Mouse (Mus musculus): ENCODE data around the gene Tfdp2.
A peak's percentile ranks its signal among the peaks of the same experiment; 100 is the strongest.
"Not testable (repeated sequence)": the region's sequence is repeated elsewhere in the genome, so short reads cannot be mapped to it uniquely, and the experiment has no call there.

Tfdp2 gene

DNA sequence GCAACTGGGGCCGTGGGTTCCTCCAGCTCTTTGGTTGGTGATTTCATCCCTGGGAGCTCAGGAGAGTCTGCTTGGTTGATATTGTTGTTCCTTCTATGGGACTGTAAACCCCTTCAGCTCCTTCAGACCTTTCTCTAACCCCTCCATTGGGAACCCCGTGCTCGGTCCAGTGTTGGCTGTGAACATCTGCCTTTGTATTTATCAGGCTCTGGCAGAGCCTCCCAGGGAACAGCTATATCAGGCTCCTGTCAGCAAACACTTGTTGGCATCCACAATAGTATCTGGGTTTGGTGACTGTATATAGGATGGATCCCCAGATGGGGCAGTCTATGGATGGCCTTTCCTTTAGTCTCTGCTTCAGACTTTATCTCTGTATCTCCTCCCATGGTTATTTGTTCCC, 116.0 kb downstream of the Tfdp2 start:
- no peak for DNase-seq

DNA sequence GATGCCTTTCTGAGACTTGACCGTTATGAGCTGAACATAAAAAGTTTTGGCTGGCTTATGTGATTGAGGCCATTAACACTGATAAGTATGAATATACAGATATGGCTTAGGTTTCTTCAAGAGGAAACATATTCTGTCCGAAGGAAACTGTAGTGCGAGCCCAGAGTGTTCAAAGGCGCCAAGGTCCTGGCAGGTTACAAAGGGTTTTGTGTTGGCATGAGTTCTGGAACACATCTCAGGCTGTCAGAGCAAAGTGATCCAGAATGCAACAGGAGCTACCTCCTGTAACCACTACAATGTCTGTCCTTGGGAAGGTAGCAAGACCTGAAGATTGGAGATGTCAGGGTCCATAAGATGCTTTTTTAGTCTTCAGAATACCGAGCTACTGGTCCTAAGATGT, 123.3 kb downstream of the Tfdp2 start:
- DNase-seq: peak in 1 of 2 experiments; percentile 17

DNA sequence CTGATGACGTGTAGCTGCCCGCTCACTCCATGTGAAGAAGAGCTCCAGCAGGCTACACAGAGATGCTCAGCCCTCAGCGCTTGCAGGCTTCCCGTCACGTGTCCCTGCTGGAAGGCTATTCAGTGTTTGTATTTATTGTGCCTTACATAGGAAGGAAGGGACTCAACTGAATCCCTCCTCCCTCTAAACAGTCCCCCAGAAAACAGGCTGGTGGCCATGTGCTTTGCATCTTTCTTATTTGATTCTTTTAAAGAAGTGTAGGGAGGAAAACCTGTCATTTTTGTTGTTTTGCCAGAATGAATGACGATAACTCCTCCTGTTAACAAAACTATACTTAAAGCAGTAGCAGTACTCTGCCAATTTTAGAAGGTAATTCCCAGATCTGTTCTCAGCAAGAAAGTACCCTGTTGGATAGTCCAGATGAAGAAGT, 124.5 kb downstream of the Tfdp2 start:
- no peak for DNase-seq

DNA sequence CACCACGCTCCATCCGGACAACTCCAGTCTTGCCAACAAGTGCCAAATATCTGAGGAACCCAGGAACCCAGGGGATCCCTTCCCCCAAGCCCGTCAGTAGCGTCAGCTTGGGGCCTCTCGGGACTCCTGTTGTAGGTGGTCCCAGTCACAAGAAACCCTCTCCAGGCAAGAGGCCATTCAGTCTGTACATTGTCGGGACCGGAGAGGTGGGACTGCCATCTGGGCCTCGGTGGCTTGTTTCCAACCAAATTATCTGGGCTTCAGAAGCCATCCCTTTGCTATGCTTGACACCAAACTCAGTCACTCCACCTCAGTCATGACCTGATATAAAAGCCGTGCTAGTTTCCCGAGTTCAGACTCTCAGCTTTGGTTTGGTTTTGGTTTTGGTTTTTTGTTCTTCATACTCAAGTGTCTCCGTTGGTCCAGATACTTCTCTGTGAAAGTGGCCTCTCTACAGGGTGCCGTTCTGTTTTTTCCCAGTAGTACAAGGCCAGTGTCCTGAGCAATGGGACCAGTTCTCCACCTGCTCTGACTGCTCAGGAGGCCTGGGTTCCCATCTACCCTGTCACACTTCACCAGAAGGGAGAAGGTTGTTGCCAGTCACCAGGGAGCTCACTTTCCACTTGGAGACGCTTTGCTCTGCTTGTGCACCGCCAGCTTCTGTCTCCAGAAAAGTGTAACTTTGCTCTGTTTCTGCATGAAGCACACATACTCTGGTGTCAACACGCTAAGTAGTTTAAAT, 126.5 kb downstream of the Tfdp2 start:
- peak; percentile 74 to 84 for DNase-seq

DNA sequence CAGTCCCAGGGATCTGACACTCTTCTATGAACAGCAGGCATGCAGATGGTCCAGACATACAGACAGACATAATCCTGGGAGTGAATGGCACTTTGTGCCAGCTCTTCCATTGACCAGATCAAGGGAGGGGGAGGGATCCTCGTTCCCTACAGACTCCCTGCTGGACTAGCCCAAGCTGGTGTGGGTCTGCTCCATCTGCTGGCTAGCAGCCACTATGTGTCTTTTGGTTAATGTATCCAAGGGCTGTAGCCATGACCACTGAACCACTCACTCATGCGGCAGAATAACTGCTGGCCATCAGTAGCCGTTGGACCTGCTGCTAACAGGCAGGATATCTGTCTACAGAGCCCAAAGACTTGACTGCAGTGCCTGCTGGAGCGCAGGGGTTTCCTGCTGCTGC, 128.4 kb downstream of the Tfdp2 start:
- DNase-seq: peak; percentile 80 to 83

DNA sequence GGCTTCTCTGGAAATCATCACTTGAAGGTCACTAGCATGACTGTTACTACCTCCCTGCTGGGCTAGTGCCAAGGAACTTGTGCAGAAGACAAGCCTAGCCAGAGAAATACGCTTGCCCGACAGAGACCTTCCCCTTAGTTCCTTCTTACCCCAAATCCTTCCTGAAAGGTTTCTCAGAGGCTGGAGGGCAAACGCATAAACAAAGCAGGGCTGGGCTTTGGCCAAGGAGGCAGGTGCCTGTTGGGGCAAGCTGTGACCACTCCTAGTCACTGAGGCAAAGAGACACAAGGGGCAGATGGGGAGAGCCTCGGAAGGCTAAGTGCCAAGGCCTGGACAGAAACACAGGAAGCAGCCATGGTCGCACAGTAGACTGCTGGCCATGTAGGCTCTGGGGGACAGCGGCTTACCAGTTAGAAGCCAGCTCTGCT, 130.4 kb downstream of the Tfdp2 start:
- peak; percentile 92 for DNase-seq

DNA sequence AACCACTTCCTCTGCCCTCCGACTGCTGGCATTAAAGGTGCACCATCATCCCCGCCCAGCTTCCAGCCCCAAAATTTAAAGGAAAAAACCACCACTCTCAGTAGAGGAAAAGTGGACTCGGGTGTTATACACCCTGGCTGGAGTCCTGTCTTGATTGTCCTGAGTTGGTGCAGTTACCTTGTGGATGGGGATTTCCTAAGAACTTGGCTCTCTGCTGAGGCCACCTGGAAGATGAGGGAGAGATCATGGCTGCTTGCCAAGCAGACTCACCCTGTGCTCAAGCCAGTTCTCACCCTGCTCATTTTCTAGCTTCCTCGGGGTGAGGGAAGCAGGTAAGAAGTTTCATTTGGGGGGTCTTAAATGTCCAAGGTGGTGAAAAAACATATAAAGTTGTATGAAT, 132.2 kb downstream of the Tfdp2 start:
- DNase-seq: peak; percentile 61 to 67

DNA sequence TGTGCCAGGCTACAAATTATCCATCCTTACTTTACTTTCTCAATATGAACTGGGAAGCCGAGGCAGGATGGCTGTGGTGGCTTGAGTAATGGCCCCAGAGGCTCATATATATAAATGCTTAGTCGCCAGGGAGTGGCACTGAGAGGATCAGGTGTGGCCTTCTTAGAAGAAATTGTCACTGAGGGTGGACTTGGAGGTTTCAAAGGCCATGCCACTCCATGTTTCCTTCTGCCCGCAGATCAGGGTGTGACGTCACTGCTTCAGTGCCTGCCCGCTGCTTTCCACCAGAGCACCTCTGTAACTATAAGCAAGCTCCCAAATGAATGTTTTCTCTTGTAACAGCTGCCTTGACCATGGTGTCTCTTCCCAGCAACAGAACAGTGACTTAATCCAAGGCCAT, 135.1 kb downstream of the Tfdp2 start:
- DNase-seq: no peak

DNA sequence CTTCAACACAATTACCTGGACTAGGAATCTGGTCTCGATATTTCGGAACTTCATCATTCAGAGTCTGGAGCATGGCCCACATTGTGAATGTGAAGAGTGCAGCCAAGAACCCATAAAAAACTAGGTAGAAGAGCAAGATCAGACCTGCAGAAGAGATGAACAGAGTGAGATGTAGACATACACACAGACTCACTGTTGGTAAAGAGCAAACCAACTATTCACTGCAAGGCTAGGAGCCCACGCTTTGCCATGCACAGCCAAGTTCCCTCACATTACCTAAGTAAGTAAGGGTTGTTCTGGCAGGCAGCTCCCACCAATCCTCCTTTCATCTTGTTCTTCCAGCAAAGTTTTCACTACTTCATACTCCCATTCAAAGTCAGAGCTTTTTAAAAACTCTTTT, 149.7 kb downstream of the Tfdp2 start:
- DNase-seq: no peak

DNA sequence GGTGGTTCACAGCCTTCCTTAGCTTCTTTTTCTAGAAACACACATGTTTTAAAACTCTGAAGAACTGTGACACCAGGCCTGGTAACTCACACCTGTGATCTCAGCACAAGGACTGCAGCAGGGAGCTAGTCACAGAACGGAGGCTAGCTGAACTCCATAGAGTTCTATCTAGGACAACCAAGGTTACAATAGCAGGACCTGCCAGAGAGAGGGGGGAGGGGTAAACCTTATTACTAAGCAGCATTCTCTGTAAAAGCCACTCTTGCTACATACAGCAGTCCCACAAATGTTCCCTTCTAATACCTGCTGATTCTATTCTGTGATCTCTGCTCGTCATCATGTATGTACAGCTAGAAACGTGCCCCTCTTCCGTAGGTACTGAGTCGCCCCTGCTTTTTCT, 152.8 kb downstream of the Tfdp2 start:
- no peak for DNase-seq

DNA sequence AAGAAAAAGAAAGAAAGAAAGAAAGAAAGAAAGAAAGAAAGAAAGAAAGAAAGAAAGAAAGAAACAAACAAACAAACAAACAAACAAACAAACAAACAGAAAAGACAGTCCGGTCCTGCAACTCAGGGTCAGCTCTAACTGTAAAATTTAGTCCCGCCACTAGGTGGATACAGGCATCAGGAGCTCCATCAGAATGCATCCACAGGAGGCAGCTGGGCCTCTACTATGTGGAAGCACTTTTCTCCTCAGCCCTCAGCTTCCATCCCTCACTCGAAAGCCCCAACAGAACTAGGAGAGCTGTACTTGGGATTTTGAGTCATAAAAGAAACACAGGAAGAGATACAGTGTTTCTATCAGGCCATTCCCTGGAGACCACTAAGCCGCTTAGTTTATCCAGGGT, 153.9 kb downstream of the Tfdp2 start:
- DNase-seq: peak; percentile 81 to 82

DNA sequence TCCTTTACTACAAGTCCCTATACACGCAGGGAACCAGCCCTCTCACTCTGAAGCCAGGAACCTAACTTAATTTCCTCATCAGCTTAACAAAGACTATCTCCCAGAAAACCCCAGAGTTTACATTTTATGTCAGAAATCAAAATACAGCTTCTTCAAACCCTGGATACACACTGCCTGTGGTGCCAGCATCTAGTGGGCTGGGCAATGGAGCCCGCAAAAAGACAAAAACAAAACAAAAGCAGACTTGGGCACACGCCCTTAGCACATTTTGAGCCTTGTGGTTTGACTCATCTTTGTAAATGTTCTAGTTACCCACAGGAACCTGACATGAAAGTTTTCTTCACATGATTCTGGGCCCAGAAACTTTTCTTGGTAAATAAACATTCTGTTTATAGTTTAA, 154.4 kb downstream of the Tfdp2 start:
- no peak for DNase-seq

DNA sequence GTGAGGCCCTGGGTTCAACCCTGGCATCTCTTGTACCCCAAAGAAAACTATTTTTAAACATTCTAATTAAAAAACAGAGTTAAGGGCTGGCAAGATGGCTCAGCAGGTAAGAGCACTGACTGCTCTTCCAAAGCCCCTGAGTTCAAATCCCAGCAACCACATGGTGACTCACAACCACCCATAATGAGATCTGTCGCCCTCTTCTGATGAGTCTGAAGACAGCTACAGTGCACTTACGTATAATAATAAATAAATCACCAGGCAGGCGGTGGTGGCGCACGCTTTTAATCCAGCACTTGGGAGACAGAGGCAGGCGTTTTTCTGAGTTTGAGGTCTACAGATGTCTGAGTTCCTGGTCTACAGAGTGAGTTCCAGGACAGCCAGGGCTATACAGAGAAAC, 155.7 kb downstream of the Tfdp2 start:
- not testable (repeated sequence) for DNase-seq

DNA sequence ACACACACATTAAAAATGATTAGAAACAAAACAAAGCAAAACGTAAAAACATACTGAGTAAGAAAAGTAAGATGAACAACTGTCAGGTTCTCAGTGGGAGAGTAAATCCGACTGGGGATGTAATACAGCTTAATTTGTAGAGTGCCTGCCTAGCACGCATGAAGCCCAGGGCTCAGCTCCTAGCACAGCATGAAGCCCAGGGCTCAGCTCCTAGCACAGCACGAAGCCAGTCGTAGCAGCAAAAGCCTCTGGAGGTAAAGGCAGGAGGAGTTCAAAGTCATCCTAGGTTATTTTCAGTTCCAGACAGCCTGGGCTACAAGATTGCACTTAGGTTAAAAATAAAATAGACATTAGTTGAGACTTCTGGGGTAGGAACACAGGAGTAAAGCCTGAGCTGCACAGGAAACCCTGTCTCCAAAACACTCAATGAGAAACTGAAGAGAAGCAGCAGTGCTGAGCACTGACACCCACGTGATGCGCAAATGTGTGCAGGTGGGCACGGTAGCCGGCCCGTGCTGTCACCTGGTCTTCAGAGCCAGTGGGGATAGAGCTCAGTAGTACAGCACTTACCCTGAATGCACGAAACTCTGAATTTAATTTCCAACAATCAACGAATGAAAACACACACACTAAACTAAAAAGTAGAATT, 157.2 kb downstream of the Tfdp2 start:
- peak in 1 of 2 experiments; percentile 15 for DNase-seq

DNA sequence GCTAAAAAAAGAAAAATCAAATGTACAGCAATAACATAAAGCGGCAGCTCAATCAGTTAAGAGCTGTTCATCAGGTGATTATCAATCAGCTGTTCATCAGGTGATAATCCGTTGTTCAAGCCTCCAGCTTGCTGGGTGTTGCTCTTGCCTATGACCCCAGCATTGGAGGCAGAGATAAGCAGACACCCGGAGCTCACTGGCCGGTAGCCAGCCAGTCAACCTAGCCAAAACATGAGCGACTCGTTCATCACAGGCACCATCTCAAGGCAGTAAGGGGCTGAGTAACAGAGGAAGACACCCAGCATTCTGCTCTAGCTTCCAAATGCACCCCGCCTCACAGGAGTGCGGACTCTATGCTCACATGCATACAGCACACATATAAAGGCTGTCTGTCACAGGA, 157.7 kb downstream of the Tfdp2 start:
- DNase-seq: peak; percentile 61 to 72

DNA sequence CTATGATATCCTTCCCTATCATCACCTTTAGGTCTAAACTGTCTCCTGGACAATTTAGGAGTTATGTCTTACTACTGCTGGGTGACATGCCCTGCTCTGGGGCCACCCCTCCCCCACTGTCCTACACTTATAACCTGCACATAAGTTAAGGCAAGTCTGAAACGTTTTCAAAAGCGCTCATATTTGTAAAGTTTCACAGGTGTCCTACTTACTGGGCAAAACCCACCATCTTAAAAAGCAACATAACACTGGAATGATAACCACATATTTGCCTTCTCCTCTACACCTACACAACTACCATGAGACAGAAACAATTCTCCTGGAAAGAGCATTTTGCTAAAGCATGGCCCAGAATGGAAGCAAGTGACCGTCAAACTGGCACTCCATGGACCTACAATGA, 164.0 kb downstream of the Tfdp2 start:
- DNase-seq: no peak

DNA sequence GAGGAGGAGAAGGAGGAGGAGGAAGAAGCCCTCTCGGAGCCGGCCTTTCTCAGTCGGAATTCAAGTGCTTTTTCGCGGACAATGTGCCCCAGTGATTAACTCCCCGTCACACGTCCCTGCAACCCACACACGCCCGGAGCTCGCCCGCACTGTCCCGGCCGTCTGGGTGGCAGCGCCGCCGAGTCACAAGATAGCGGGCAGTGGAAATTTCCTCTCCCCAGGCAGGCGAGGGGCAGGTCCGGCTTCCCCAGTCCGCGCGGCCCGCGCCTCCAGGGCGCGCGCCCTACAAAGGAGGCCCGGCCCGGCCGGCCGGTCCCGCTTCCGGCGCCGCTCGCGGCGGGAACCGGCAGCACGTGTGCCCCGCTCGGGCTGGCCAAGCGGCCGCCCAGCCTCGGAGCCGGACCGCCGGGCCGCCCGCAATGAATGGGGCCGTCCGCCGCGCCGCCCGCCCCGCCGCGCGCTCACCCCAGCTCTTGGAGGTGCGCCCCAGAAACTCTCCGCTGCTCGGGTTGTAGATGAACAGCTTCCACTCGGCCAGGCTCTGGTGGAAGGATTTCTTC, 167.6 kb downstream of the Tfdp2 start:
- peak; percentile 73 to 74 for DNase-seq

DNA sequence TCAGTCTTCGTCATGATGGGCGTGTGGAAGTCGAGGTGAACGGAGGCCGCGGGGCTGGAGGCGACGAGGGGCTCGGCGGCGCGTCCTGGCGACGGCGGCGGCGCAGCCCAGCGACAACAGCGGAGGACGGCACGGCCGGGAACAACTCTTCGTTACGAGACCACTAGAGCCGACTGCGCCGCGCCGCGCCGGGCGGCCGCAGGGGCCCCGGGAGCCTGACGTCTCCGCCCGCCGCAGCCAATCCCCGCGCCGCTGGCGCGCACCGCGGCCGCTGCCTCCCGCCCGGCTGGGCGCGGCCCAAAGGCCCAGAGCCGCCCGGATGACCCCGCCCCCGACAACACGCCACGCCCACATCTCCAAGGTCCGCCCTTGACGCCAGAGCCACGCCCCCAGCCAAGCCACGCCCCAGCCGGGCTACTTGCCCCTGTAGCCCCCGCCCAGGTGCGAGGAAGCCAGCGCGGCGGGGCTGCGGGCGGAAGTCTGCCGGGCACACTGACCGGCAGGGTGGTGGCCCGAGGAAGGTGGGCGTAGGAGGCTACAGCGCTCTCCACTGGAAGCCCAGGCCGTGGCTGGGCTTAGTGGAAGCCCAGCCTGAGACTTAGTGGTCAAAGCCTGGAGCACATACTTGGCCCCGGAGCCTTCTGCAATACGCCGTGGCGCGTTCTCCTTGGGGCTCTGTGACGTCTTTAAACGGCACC, 168.2 kb downstream of the Tfdp2 start, which contains the start of gene Atp1b3:
Atp1b3 (minus strand) TSS at position 302 of the 698 bp plus-strand sequence.
- peak; percentile 100 for DNase-seq

DNA sequence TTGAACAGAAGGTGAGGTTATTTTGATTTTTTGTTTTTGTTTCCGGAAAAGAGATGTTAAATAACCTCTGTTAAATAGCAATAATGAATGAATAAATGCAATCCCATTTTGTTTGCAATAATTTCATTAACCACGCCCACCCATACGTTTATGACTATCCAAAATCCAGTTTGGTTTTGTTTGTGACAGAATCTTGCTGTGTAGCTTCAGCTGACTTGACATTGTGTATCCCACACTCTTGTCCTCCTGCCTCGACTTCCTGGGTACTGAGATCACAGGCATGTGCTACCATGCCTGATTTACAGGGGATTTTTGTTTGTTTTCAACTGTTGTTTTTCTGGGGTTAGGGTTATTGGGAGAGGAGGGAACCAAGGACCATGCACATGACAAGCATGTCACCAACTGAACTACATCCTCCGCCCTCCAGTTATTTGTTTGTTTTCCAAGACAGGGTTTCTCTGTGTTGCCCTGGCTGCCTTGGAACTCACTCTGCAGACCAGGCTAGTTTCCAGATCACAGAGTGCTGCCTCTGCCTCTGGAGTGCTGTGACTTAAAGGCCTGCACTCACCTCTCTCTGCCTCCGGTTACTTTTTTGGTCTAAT, 169.3 kb downstream of the Tfdp2 start:
- peak in 1 of 2 experiments; percentile 34 for DNase-seq

DNA sequence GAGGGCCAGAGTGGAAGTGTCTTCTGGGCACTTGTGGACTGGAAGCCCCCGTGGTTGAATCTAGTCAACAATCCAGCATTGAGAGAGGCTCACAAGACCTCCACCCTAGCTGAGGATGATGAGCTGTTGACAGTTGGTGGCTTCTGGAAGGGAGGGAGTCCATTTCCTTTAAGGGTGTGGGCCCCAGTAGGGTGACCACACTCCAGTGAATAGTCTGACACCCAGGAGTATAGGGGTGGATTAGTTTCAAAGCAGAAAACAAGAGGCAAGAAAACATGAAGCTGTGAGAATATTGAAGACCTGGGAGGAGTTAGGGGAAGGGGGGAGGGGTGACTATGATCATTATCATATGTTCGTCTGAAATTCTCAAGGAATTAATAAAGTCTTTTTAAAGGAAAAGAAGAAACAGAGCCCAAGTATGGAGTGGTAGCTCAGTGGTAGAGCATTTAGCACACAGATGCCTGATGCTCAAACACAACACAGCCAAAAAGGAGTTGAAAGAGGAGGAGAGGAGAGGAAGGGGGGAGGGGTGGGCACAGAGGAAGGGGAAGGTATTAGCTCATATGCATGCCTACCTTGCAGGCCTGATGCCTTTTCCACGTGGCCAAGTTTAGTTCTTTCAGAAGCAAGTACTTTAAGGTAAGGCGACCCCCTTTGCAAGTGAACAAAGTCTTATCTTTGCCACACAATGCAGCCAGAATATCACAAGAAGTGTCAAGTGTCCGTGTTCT, 173.7 kb downstream of the Tfdp2 start:
- no peak for DNase-seq

DNA sequence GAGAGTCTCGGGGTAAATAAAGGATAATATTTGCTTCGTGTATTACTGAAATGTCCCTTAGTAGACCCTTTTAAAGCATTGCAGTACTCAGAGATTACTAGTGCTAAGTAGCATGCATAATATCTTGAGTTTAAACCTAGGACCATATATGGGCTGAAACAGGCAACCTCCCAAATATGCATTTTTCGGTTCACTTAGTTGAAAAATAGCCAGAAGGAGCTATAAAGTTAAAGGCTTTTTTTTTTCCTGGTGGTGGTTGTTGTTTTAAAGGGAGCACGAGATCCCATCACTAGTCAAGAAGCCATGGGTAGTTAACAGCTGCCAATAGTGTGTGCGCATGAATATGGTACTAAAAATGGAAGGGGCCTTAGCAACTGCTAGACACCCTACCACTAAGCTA, 175.0 kb downstream of the Tfdp2 start:
- DNase-seq: no peak

All from cerebellum, postnatal 14 days (tissue).